Mouse (Mus musculus) kidney, adult 9 months (tissue): ENCODE measurements around the gene Whamm.
A peak's percentile ranks its signal among the peaks of the same experiment; 100 is the strongest.

ENCODE experiments used
- DNase-seq: peaks from one replicate; pipeline ENCODE4 v3.0.0; 2022

Whamm gene

GRCm38 (mm10) chr7:81599379-81600280, 28.6 kb downstream of the Whamm start:
- DNase-seq, result peak; percentile 13

DNA sequence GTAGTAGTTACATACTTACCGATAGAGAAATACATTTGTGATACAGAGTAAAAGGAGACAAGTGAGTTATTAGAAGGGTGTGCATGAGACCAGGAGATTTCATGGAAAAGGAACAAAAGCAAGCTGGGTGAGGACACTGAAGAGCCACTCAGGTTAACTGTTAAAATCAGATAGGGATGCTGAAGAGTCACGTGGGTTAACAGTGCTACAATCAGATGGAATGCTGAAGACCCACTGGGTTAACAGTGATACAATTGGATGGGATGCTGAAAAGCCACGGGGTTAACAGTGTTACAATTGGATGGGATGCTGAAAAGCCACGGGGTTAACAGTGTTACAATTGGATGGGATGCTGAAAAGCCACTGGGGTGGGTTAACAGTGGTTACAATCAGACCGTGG, 33.9 kb downstream of the Whamm start:
- DNase-seq, result no peak

DNA sequence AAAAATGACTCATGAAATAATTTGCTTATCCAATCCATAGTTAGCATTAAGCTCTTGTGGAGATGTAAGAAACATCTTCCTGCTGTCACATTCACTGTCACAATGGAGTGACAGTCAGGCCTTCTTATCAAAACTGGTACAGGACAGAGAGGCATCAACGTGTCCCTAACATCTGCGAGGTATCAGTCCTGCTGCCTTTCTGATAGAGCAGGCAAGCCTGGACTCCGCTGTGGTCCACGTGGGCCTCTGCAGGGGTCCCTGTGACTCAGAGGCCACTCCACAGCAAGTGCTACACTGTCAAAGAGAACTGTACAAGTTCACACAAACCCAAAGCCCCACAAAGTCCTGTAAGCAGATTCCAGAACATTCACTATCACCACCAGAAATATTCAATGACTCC, 34.4 kb downstream of the Whamm start:
- DNase-seq, result no peak

DNA sequence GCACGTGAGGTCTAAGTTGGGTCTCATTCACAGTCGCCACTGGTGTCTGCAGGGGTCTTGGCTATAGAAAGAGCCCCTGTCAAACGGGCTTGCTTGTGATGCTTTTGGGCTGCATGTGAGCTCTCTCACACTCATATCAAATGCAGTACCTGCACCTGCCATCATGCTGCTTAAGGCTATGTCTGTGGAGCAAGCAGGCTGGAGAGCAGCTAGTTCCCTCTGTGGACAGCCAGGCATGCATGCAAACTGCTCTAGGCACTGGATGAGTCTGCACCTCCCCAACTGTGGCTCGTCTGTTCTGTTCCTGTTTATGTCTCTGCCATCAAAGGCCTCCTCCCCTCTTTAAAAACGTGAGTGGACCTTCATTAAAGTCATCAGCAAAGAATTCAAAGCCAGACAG, 35.4 kb downstream of the Whamm start:
- DNase-seq, result no peak

DNA sequence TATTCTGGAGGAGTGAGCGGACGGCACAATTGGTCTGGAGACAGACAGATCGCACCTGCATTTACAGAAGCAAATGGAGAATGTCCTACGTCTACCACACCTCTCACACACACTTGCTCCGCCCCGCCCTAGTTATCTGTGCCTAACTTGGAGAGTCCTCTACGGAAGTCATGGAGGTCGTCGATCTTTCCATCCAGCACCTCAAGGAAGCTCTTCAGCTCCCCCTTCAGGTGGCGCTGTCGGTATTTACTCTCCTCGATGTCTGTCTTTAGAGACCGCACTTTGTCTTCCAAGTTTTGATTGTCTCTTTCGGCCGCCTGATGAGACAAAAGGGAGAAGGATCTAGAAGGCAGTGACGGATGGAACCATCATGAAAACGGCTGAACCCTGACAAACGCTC, 39.1 kb downstream of the Whamm start:
- peak; percentile 23 for DNase-seq

DNA sequence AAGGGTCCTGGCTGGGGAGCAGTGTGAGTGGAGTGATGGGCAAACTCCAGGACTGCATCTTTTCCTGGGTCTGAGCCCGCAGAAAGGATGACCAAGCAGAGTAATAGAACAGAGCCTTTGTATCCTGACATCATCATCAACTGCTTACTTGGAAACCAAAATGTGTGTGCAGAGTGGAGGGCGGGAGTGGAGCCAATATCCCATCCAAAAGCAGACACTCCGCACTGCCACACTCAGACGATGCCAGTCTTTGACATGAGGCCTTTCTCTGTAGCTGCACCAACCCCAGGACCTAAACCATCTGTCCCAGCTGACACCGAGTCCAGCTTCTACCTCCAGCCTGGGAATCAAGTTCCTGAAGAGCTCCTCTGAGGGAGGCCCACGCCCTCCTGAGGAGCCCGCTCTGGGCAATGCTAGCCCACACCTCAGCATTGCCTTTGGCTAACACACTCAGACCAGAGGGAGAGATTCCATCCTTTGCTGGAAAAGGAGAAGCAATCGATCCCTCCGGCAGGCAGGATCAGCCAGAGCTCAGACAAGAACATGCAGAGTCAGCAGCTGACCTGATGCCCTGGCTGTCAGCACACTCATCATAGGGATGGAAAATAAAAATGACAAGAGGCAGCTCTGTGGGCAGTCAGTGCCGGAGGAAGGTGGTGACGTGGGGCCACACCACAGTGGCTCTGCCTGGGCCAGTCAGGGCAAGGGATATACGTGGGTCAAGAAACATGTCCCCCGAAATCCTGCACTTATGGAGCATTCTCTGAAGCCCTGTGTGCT, 42.0 kb downstream of the Whamm start:
- no peak for DNase-seq

- no peak for DNase-seq
Observed at GRCm38 (mm10) chr7:81615031-81615430, 44.0 kb downstream of the Whamm start.

- no peak for DNase-seq
Observed at GRCm38 (mm10) chr7:81622793-81623192, 51.7 kb downstream of the Whamm start.

DNA sequence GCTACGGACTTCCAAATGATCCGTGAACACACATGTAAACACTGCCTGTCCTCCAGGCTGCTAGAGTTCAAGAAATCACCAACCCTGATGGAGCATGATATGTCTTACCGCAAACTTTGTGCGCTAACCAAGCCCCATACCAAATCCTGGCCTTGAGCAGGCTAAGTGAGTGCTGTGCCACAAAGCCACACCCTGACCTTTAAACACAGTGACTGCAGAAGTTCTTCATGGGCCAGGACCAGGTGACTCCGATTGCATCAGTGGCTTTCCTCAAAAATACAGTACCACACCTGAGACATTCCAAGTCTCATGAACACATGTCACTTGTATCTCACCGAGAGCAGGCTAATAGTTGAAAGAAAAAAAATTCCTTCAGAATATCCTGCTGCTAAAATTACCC, 52.7 kb downstream of the Whamm start:
- DNase-seq, result no peak

DNA sequence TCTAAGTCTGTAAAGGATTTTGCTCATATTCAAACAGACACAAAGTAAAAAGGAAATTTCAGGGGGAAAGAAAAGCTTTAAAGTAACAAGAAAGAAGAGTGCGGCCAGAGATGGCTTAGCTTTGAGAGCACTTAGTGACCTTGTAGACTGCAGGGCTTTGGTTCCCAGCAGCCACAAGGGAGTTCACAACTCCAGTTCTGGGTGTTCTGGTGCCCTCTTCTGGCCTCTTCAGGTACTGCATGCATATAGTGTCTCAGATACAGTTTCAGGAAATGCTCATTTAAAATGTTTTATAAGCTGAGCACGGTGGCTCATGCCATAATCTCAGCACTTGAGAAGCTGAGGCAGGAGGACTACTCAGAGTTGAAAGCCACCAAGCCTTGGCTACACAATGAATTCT, 55.4 kb downstream of the Whamm start:
- peak; percentile 17 for DNase-seq

- no peak for DNase-seq
Observed at GRCm38 (mm10) chr7:81631261-81631660, 60.2 kb downstream of the Whamm start.

DNA sequence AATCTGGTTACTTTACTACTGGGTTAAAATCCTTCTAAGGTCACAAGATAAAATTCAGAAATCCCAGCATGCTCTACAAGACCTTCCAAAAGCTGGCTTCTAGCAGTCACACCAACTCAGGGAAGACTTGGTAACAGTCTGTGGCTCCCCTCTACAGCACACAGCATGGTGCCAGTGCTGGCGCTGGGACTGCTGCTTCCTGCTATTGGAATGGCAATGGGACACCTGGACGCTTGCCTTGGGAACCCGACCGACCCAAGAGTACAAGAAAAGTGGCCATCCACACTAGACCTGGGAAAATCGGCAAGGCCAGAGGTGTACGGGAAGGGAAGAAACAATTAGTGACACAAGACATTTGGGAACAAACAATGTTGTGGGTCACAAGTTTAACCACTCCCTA, 61.5 kb downstream of the Whamm start:
- no peak for DNase-seq

DNA sequence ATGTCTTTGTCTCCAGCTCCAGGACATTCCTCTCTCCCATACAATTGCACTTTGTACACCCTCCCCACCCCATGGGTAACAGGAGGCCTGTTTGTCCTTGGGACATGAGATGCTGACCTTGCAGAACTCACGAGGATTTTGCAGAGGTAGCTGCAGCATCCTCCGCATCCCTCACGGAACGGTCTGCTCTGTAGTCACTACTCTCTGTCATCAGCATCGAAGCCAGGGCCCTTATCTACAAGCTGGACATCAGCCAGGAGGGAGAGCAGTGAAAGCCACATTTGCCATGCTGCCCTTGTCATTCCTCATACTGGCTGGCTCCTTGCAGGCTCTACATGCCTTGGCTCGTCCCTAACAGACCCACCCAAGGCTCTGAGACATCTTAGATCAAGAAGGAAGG, 70.0 kb downstream of the Whamm start:
- no peak for DNase-seq

DNA sequence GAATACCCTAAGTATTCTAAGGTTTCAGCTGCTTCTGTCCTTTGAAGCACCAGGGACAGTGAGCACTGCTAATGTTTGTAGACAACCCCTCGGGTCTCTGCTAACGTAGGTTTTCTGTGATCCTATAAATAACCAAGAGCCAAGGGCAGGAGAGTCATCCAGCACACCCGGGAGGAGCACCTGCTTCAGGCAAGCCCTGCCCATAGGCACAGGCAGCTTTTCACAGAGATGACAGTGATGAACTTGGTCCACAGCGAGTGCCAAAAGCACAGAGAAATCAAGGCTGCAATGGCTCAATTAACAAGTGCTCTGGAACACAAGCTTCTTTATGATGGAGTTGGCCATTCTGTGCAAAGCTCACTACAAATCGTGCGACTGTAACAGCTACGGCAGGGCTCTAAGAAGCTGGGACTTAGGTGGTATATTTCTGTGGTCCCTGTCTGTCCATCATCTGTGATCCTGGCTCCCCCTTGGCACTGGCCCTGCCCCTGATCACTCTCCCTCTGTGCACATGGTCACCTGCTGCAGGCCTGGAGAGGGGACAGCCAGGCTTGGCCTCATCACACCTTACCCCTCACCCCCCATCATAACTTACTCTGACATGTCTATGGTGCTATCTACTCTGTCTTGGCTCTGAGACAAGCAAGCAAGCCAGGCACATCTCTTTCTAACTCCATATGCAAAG, 73.6 kb downstream of the Whamm start:
- DNase-seq, result no peak
